Mouse (Mus musculus) central nervous system, embryonic 11.5 days (tissue): ENCODE data around the gene Tmigd1. TPM values are rescaled to one million over a fixed set of nuclear protein-coding genes. Genes with fewer than 3 reads are reported as not detected.

Source experiments
- polyA plus RNA-seq: library from polyadenylated mRNA; depleted of rRNA; stranded (reverse); fragments of >200 nt; gene quantifications from 2 replicates; pipeline ENCODE4 v1.2.3, GENCODE M21; 2012; rRNA removed

The Tmigd1 gene
- polyA plus RNA-seq = 0.05 and 0.07 TPM in 2 replicates

GRCm38 (mm10) chr11:76901579-76902361, at the start of gene Tmigd1:
TSS of gene Tmigd1 (plus strand) at chr11:76902159.

GRCm38 (mm10) chr11:76924759-76925236, 22.8 kb downstream of the Tmigd1 start, which contains the start of gene Blmh:
TSS of gene Blmh (plus strand) at chr11:76924809.

Other genes starting within 250 kb of the Tmigd1 start
- 0.19 and 0.68 TPM in 2 replicates for gene Bhlha9, start 229.7 kb upstream of the Tmigd1 start, polyA plus RNA-seq
- 0.06 TPM in 1 of 2 replicates, not detected in the other for gene Trarg1, start 222.4 kb upstream of the Tmigd1 start, polyA plus RNA-seq
- 19.6 and 22.7 TPM in 2 replicates for gene Gosr1, start 138.6 kb upstream of the Tmigd1 start, polyA plus RNA-seq
- 15.3 and 24.6 TPM in 2 replicates for gene Cpd, start 55.1 kb upstream of the Tmigd1 start, polyA plus RNA-seq
- 90.6 and 97.4 TPM in 2 replicates for gene Blmh, start 22.6 kb downstream of the Tmigd1 start, polyA plus RNA-seq
- 1.00 and 1.5 TPM in 2 replicates for gene Slc6a4, start 96.4 kb downstream of the Tmigd1 start, polyA plus RNA-seq
- 18.2 and 27.2 TPM in 2 replicates for gene Nsrp1, start 176.3 kb downstream of the Tmigd1 start, polyA plus RNA-seq